Mouse (Mus musculus) forebrain, embryonic 12.5 days (tissue): ENCODE results near the gene Msi2. TPM values are rescaled to one million over a fixed set of nuclear protein-coding genes. Genes with fewer than 3 reads are reported as not detected.

ENCODE experiments used
- ATAC-seq: fragments of 200-750 bp; cut with Nextera tagmentation; 2 replicates; pipeline ENCODE4 v1.8.0; 2017; ENCODE audit warnings: moderate TSS enrichment; ENCODE audit not compliant: low FRiP score
- H3K27ac ChIP-seq: fragments of 300-500 bp; sonication (generic); 2 replicates; pipeline ENCODE4 v1.5.1; 2016; ENCODE audit warnings: mild to moderate bottlenecking
- H3K27me3 ChIP-seq: fragments of 300-500 bp; sonication (generic); 2 replicates; pipeline ENCODE4 v1.6.1; 2016; ENCODE audit warnings: mild to moderate bottlenecking
- H3K36me3 ChIP-seq: fragments of 300-500 bp; sonication (generic); replicated peaks from 2 replicates; pipeline ENCODE4 v1.6.1; 2016; ENCODE audit warnings: mild to moderate bottlenecking
- H3K4me1 ChIP-seq: fragments of 300-500 bp; sonication (generic); 2 replicates; pipeline ENCODE4 v1.6.1; 2016
- H3K4me2 ChIP-seq: fragments of 300-500 bp; sonication (generic); 2 replicates; pipeline ENCODE4 v1.6.1; 2016; ENCODE audit warnings: mild to moderate bottlenecking, moderate library complexity
- H3K4me3 ChIP-seq: fragments of 300-500 bp; sonication (generic); replicated peaks from 2 replicates; pipeline ENCODE4 v1.5.1; 2016; ENCODE audit warnings: mild to moderate bottlenecking
- H3K9ac ChIP-seq: fragments of 300-500 bp; sonication (generic); 2 replicates; pipeline ENCODE4 v1.6.1; 2016; ENCODE audit warnings: mild to moderate bottlenecking
- H3K9me3 ChIP-seq: fragments of 300-500 bp; sonication (generic); 2 replicates; pipeline ENCODE4 v1.6.1; 2016
- WGBS: fragments of 180-500 bp; shearing (Covaris S2); methylation state at CpG from one replicate; pipeline ENCODE4 v1.1.7; 2016; 5-methylcytosine and 5-hydroxymethylcytosine counted together
- polyA plus RNA-seq: library from polyadenylated mRNA; unstranded; fragments of >200 nt; fragmentation: Nextera tagmentation; extraction: Ambion mirVana; gene quantifications from 2 replicates; pipeline ENCODE4 v1.2.1, GENCODE M21; 2016

Msi2 gene
- polyA plus RNA-seq, 1 experiment from 2014 or later, result 35.8 TPM

DNA sequence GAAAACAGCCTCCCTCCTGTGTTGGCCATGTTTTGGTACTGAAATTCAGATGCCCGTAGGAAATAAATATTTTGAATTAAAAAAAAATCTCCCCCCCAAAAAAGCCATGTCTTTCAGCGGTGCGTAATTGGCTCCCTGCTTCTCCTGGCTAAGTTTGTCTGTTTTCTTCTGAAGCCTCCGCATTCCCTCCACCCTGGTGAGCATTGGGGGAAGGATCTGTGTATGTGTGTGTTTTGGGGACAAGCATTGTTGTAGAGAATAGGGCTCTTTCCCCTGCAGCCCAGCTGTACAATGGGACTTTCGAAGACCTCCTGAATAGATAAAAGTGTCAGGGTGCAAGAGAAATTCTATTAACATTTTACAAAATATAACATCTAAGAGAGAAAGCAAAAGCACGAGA lies 236.1 kb downstream of the Msi2 start:
- no peaks in the 10 kb centered on the region for H3K9me3 ChIP-seq
- peaks cover 82% of the 10 kb centered on the region for H3K4me1 ChIP-seq
- peak; percentile 54; the same call in 1 of the 2 replicates for ATAC-seq
- peak overlapping the region; percentile 21; the same call in 1 of the 2 replicates for H3K9ac ChIP-seq
- H3K27me3 ChIP-seq, result no peaks in the 10 kb centered on the region
- peaks cover 3% of the 10 kb centered on the region for H3K36me3 ChIP-seq
- peak overlapping the region; percentile 98 for H3K27ac ChIP-seq
- H3K4me2 ChIP-seq, result peak overlapping the region; percentile 44
- no peak overlapping the region for H3K4me3 ChIP-seq
- WGBS, result 6% methylated on average over 6 of the region's 6 CpGs

DNA sequence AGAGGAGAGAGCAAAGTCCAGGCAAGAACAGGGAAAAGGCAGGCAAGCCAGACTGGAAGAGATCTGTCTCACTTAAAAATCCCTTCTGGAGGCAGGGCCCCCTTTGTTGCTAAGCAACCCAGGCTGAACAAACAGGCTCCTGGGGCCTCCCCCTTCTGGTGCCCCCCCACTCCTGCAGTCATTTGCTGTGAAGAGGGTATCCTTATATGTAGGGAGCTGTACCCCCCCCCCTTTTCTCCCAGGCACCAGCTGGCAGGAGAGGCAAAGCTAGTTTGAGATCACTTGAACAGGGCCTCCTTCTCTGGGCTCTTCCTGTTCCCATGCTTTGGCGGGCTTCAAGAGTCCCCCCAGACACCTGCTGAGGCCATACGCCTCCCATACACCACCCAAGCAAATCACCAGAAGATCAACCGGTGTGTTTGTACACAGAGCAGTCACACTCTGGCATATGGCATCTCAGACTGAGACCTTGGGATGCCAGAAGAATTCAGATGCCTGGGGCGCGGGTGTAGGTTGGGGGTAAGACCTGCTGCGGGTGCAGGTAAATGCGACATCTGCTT lies 236.6 kb downstream of the Msi2 start:
- Histone ChIP-seq H3K36me3 (peaks cover 7% of the 10 kb centered on the region), H3K4me2 (peak overlapping the region; percentile 44), H3K9me3 (no peaks in the 10 kb centered on the region), H3K4me3 (no peak overlapping the region), H3K27me3 (no peaks in the 10 kb centered on the region), H3K27ac (peak overlapping the region; percentile 98), H3K9ac (peak overlapping the region; percentile 41), H3K4me1 (peaks cover 82% of the 10 kb centered on the region)
- ATAC-seq, result peak; percentile 85
- 13% methylated on average over 7 of the region's 7 CpGs for WGBS

DNA sequence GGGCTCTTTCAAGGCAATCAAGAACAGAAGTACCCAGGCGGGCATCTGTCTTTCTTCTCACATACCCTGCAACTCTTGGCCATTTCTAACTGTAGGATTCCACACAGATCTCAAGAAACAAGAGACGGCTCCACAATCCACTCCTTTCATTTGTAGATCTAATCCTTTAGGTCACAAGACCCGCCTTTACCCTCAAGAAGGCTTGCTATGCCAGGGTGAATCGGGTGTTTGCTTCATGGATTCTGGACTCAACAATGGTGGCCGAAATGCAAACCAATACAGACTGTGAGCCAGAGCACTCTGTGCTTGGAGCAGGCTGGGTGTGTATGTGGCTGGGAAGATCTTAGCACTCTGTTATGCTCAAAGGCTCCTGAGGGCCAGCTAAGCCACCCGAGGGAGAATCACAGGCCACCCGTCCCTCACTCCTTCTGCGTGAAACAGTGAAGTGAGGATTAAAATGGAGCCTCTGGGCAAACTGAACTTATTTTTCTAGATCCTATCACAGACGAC lies 237.2 kb downstream of the Msi2 start:
- Histone ChIP-seq H3K9me3 (no peaks in the 10 kb centered on the region), H3K9ac (peak overlapping the region; percentile 41), H3K4me2 (peak overlapping the region; percentile 44), H3K4me1 (peaks cover 80% of the 10 kb centered on the region), H3K27ac (peak overlapping the region; percentile 98), H3K4me3 (no peak overlapping the region), H3K27me3 (no peaks in the 10 kb centered on the region), H3K36me3 (peaks cover 7% of the 10 kb centered on the region)
- ATAC-seq, result peak; percentile 47
- 19% methylated on average over 9 of the region's 9 CpGs for WGBS

DNA sequence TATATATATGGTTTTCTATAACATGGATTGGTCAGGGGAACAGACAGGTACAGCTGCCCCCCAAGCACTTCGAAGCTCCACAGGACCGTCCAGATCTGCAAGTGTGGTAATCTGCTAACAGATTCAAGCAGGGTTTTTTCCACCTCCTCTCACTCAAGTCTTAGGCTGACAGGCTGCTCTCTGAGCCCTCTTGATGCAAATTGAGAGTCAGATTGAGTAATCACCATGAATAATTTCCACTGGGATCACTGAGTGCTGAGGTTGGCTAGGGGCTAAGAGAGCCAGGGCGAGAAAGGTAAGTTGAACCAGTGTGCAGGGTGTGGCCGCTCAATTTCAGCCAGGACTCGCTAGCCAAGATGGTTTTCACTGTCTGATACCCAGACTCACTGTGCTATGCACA lies 238.8 kb downstream of the Msi2 start:
- H3K4me1 ChIP-seq, result peaks cover 79% of the 10 kb centered on the region

DNA sequence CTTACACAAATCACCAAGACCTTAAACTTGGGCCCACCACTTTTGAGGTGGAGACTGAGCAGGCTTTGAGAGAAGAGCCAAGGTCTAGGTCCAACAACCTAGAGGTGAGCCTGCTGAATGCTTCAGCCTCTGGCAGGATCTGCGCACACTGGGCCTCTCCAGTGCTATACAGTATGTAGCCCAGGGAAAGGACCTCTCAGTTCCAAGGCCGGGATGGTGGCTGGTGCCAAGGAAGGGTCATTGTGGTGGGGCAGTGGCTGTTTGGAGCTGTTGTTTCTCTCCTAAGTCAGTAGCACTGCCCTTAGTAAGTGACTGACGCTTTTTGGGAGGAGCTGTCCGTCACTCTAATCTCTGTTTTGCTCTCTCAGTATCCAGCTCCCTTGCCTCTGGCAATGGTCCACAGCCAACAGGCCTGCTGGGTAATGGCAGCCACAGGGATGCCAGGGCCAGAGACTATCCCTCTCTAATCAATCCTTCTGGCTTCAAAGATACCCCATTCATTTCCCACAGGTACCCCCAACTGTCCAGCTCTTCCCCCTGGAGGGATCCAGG lies 243.3 kb downstream of the Msi2 start:
- Histone ChIP-seq H3K27ac (peak overlapping the region; percentile 27), H3K4me2 (no peak overlapping the region), H3K4me3 (no peak overlapping the region), H3K9me3 (no peaks in the 10 kb centered on the region), H3K36me3 (peaks cover 8% of the 10 kb centered on the region), H3K27me3 (no peaks in the 10 kb centered on the region), H3K4me1 (peaks cover 76% of the 10 kb centered on the region), H3K9ac (no peak overlapping the region)
- ATAC-seq, result no peak
- 54% methylated on average over 4 of the region's 4 CpGs for whole genome bisulfite sequencing

More for the DNA sequence above, 238.8 kb downstream of the Msi2 start:
- ATAC-seq, result no peak
- no peak overlapping the region for H3K4me3 ChIP-seq
- peaks cover 7% of the 10 kb centered on the region for H3K36me3 ChIP-seq
- no peak overlapping the region for H3K4me2 ChIP-seq
- H3K27ac ChIP-seq, result peak overlapping the region; percentile 63
- H3K9ac ChIP-seq, result peak overlapping the region; percentile 7; the same call in 1 of the 2 replicates
- H3K9me3 ChIP-seq, result no peaks in the 10 kb centered on the region
- WGBS, result 65% methylated on average over 5 of the region's 5 CpGs
- no peaks in the 10 kb centered on the region for H3K27me3 ChIP-seq

DNA sequence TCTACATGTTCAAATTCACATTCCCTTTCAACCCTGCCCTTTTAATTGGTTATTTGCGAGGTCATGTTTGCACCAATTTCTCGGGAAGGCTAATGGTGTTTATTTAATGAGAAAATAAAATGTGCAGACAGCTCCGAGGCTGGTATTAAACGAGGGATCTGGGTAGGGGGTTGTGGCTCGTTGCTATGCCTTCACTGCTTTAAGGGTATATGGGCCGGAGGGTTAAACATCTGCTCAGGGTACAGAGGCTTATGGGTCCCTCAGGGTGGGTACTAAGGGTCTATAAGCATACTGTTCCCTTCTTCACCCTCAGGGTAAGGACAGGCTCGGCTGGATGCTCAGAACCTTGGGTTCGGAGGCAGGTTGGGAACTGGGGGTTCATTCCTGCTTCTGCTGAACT lies 245.6 kb downstream of the Msi2 start:
- H3K27me3 ChIP-seq, result no peaks in the 10 kb centered on the region
- no peak overlapping the region for H3K4me2 ChIP-seq
- H3K4me1 ChIP-seq, result peaks cover 68% of the 10 kb centered on the region
- peak overlapping the region; percentile 79 for H3K27ac ChIP-seq
- H3K9ac ChIP-seq, result no peak overlapping the region
- no peaks in the 10 kb centered on the region for H3K9me3 ChIP-seq
- ATAC-seq, result no peak
- H3K36me3 ChIP-seq, result 0 out of 2 replicates have a peak, but pooled peaks cover 9% of the 10 kb centered on the region
- WGBS, result 28% methylated on average over 8 of the region's 8 CpGs
- H3K4me3 ChIP-seq, result no peak overlapping the region

DNA sequence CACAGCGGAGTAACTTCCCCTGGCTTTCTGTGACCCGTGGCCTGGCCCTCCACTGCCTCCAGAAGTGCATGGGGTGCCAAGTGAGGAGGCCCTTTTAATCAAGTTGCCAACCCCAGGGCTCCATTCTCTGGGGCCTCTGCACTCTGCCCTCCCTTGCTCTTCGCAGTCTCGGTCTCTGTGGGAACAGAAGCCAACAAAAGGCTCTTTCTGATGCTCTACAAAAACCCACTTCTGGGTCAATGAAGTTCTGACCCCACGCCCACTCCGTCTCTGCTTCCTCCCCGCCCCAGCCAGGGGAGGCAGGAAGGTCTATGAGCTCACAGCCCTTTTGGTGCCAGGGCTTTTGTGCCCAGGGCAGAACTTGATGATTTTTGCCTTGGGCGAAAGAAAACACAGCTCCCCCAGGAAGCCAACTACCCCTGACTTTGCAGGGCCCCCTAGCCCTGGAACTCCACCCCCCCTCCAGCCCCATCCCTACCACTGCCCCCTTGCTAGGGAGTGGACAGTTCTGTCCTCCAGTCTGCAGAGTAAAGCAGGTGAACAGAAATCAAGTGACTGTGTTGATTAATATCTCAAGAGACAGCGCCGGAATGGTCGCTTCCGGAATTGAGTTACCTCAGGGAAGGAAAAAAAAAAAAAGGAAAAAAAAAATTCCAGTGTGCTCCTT lies 246.2 kb downstream of the Msi2 start:
- Histone ChIP-seq H3K4me1 (peaks cover 70% of the 10 kb centered on the region), H3K9me3 (no peaks in the 10 kb centered on the region), H3K4me2 (peak overlapping the region; percentile 5), H3K4me3 (no peak overlapping the region), H3K27ac (peak overlapping the region; percentile 79), H3K27me3 (no peaks in the 10 kb centered on the region), H3K36me3 (0 out of 2 replicates have a peak, but pooled peaks cover 5% of the 10 kb centered on the region), H3K9ac (no peak overlapping the region)
- WGBS, result 11% methylated on average over 12 of the region's 12 CpGs
- ATAC-seq, result peak; percentile 42

DNA sequence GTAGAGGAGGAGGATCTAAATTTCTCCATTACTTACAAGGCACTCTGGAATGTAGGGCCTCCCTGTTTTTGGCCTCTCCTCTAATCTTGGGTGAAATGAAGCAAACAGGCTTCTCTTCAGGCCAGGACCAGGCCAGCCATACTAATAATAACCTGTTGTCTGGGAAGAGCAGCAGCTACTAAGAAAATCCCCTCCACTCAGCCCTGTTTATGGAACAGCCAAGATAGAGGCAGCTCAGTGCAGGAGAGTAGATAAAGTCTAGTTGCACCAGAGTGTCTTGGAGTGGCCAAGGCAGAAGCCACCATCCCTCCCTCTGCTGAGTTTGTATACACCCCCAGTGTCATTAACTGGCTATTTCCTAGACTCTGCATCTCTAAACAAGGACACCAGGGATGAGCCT lies 247.7 kb downstream of the Msi2 start:
- H3K36me3 ChIP-seq, result 0 out of 2 replicates have a peak, but pooled peaks cover 3% of the 10 kb centered on the region
- H3K4me2 ChIP-seq, result no peak overlapping the region
- no peaks in the 10 kb centered on the region for H3K27me3 ChIP-seq
- H3K9ac ChIP-seq, result no peak overlapping the region
- no peaks in the 10 kb centered on the region for H3K9me3 ChIP-seq
- H3K4me1 ChIP-seq, result peaks cover 72% of the 10 kb centered on the region
- no peak for ATAC-seq
- peak overlapping the region; percentile 79 for H3K27ac ChIP-seq
- no peak overlapping the region for H3K4me3 ChIP-seq

DNA sequence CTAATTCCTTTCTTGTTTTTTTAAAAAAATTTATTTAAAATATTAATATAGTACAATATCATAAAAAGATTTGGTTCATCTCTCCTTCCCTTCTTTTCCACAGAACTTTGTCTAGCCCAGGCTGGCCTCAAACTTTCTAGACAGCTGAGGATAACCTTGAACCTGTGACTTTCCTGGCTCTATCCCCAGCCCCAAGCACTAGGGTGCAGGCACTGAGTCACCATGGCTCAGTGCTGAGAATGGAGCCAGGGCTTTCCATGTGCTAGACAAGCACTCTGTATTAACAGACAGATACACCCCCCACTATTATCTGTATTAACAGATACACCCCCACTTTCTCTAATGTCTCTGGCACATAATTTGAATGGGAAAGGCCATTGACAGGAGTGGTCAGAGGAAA lies 249.3 kb downstream of the Msi2 start:
- Histone ChIP-seq H3K4me3 (no peak overlapping the region), H3K9me3 (no peaks in the 10 kb centered on the region), H3K27me3 (no peaks in the 10 kb centered on the region), H3K4me2 (no peak overlapping the region), H3K4me1 (peaks cover 69% of the 10 kb centered on the region), H3K27ac (no peak overlapping the region), H3K36me3 (0 out of 2 replicates have a peak, but pooled peaks cover 5% of the 10 kb centered on the region), H3K9ac (no peak overlapping the region)
- no peak for ATAC-seq

DNA sequence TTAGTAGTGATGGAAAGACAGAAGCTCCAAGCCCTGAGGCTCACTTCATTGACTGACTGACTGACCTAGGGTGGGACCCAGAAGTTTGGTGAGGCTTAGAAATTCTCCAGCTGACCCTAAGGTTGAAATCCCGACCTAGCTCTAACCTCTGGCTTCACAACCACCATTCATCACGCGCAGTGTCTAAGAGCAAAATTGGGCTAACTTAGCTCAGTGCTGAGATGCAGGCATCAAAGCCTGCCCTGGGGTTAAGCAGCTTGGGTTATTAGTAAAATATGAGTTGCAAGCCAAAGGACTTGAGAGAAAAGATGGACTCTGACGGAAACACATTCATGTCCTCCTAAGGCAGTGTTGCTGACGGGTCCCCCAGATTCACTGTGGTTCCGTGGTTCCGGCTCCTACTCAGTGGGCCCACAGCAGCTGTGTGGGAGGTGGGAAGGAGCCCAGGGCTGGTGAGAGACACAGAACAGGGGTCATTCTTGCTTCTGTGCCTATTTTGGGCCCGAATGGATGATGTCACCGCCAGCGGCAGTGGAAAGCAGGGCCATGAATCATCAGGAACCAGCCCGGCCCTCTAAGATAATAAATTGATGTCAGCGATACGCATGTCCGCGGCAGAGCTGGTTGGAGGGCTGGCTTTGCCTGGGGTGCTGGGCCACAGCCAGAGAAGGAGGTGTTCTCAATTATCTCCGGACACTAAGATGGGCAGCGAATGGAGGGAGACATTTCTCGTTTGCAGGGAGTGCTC lies 250.6 kb downstream of the Msi2 start:
- Histone ChIP-seq H3K4me2 (no peak overlapping the region), H3K4me3 (no peak overlapping the region), H3K4me1 (peaks cover 69% of the 10 kb centered on the region), H3K9me3 (no peaks in the 10 kb centered on the region), H3K27ac (peak overlapping the region; percentile 54; the same call in 1 of the 2 replicates), H3K36me3 (0 out of 2 replicates have a peak, but pooled peaks cover 5% of the 10 kb centered on the region), H3K9ac (no peak overlapping the region), H3K27me3 (no peaks in the 10 kb centered on the region)
- WGBS, result 72% methylated on average over 18 of the region's 18 CpGs
- ATAC-seq, result no peak

DNA sequence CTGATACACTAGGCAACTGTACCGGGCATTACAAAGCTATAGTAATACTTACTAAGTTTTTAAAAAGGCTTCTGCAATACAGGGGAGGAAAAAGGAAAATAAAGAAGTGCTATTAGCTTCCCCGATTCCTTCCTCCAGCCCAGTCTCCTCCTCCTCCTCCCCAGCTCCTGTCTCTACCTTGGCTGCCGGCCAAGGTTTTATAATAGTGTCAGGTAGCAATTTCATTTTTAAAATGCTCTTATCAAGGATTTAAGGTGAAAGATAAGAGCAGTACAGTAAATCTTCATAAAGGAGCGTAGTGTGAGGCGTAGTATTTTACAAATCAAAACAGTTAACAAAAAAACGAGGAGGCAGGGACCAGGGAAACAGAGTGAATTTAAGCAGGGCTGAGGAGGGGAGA lies 254.4 kb downstream of the Msi2 start:
- no peaks in the 10 kb centered on the region for H3K27me3 ChIP-seq
- H3K27ac ChIP-seq, result peak overlapping the region; percentile 69
- H3K9ac ChIP-seq, result no peak overlapping the region
- 77% methylated on average over 6 of the region's 6 CpGs for WGBS
- H3K4me2 ChIP-seq, result no peak overlapping the region
- 0 out of 2 replicates have a peak, but pooled peaks cover 2% of the 10 kb centered on the region for H3K36me3 ChIP-seq
- peaks cover 80% of the 10 kb centered on the region for H3K4me1 ChIP-seq
- no peak overlapping the region for H3K4me3 ChIP-seq
- no peak for ATAC-seq
- H3K9me3 ChIP-seq, result no peaks in the 10 kb centered on the region

DNA sequence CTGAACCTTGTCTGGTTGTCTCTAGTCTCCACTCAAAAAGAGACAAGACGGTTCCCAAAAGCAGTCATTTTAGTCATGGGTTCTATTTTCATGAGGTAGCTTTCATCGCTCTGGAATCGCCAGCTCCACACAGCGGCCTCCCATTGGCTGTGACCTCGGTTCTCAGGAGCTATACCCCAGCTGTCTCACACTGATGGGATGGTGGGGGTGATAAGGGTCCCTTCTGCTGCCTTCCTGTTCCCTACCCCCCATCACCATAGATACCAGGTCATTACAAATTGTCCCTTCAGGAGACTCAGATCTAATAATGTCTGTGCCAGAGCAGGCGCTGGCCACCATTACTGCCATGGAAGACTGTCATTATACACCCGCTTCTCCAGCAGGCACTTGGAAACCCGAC lies 255.5 kb downstream of the Msi2 start:
- WGBS, result 50% methylated on average over 8 of the region's 8 CpGs
- ATAC-seq, result peak; percentile 71
- Histone ChIP-seq H3K4me1 (peaks cover 84% of the 10 kb centered on the region), H3K27ac (peak overlapping the region; percentile 69), H3K4me2 (no peak overlapping the region), H3K9me3 (no peaks in the 10 kb centered on the region), H3K36me3 (0 out of 2 replicates have a peak, but pooled peaks cover 2% of the 10 kb centered on the region), H3K27me3 (no peaks in the 10 kb centered on the region), H3K9ac (no peak overlapping the region), H3K4me3 (no peak overlapping the region)
